Mouse (Mus musculus) brain, embryonic 14.5 days (tissue): Measurements from ENCODE around the gene Stox2.

Experiments
- CTCF ChIP-seq: fragments of 200-500 bp; IDR thresholded peaks from 2 replicates; pipeline ENCODE4 v1.5.1; 2012; ENCODE audit warnings: inconsistent platforms, mild to moderate bottlenecking, moderate library complexity, borderline replicate concordance; ENCODE audit not compliant: insufficient read depth, insufficient read length; ENCODE audit errors: extremely low read depth
- POLR2A ChIP-seq: fragments of 200-500 bp; IDR thresholded peaks from 2 replicates; pipeline ENCODE4 v1.6.1; 2012; ENCODE audit warnings: mild to moderate bottlenecking, inconsistent platforms, borderline replicate concordance; ENCODE audit not compliant: poor library complexity, insufficient read depth, insufficient read length, severe bottlenecking; ENCODE audit errors: extremely low read depth

DNA sequence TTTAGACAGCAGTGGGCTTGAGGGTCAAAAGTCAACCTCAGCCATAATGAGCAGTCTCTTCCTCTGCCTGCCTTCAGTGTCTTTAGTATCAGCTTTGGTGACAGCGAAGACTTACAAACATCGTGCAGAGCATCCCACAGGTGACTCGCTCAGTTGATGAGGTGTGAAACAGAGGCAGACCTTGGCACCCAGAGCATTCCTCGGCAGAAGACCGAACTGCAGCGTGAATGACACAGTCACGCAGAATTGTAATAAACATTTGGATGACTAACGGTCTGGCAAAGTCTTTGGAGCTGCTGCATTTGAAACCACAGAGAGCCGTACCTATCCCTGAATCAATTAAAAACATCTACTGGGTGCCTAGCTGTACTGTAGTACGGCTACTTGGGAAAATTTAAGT is 225.0 kb downstream of the Stox2 start:
- TF ChIP-seq POLR2A (no peak), CTCF (no peak)
